Mouse (Mus musculus) c-Kit-negative CD71-positive TER-119-positive erythroid progenitor cells, embryonic 14.5 days (primary cell): ENCODE results near the gene Fgd2.
"Not testable (repeated sequence)": the region's sequence is repeated elsewhere in the genome, so short reads cannot be mapped to it uniquely, and the experiment has no call there.

Source experiments
- DNase-seq: peaks from one replicate; pipeline ENCODE4 v3.0.0-alpha.2; 2013; ENCODE audit warnings: low read depth, low spot score

Fgd2 gene

GRCm38 (mm10) chr17:29361982-29362691 lies 1.4 kb downstream of the Fgd2 start:
- no peak for DNase-seq

- no peak for DNase-seq
These were observed 2.4 kb downstream of the Fgd2 start for GRCm38 (mm10) chr17:29363109-29363508.

GRCm38 (mm10) chr17:29365105-29365621 lies 4.4 kb downstream of the Fgd2 start:
- DNase-seq: no peak

- no peak for DNase-seq
These were observed 8.0 kb downstream of the Fgd2 start for GRCm38 (mm10) chr17:29368726-29369125.

GRCm38 (mm10) chr17:29370984-29371723 lies 10.4 kb downstream of the Fgd2 start:
- peak; percentile 72 for DNase-seq

- no peak for DNase-seq
These were observed 15.2 kb downstream of the Fgd2 start for GRCm38 (mm10) chr17:29375871-29376270.

- DNase-seq: no peak
These were observed 17.3 kb downstream of the Fgd2 start for GRCm38 (mm10) chr17:29378056-29378455.

- no peak for DNase-seq
These were observed 19.5 kb downstream of the Fgd2 start for GRCm38 (mm10) chr17:29380241-29380640.

- DNase-seq: peak; percentile 69
These were observed 20.8 kb downstream of the Fgd2 start for GRCm38 (mm10) chr17:29381472-29381871.

GRCm38 (mm10) chr17:29382417-29382816 lies 21.7 kb downstream of the Fgd2 start:
- DNase-seq: no peak

- no peak for DNase-seq
These were observed 23.2 kb downstream of the Fgd2 start for GRCm38 (mm10) chr17:29383923-29384322.

GRCm38 (mm10) chr17:29384850-29385438 lies 24.2 kb downstream of the Fgd2 start:
- no peak for DNase-seq

- no peak for DNase-seq
These were observed 25.0 kb downstream of the Fgd2 start for GRCm38 (mm10) chr17:29385746-29386145.

GRCm38 (mm10) chr17:29388978-29389377 lies 28.3 kb downstream of the Fgd2 start:
- DNase-seq: no peak

- DNase-seq: no peak
These were observed 30.6 kb downstream of the Fgd2 start for GRCm38 (mm10) chr17:29391280-29391679.

GRCm38 (mm10) chr17:29393335-29394089 lies 32.8 kb downstream of the Fgd2 start:
- DNase-seq: no peak

- DNase-seq: no peak
These were observed 33.5 kb downstream of the Fgd2 start for GRCm38 (mm10) chr17:29394106-29394760.

GRCm38 (mm10) chr17:29394761-29395160 lies 34.0 kb downstream of the Fgd2 start:
- not testable (repeated sequence) for DNase-seq

- DNase-seq: no peak
These were observed 34.7 kb downstream of the Fgd2 start for GRCm38 (mm10) chr17:29395381-29395780.

- no peak for DNase-seq
These were observed 35.5 kb downstream of the Fgd2 start for GRCm38 (mm10) chr17:29396056-29396799.
